Mouse (Mus musculus) liver, adult 2 months (tissue): ENCODE results near the gene Fgfr3. TPM values are rescaled to one million over a fixed set of nuclear protein-coding genes. Genes with fewer than 3 reads are reported as not detected.

Experiments used
- DNase-seq: peaks from one replicate; pipeline ENCODE4 v3.0.0-alpha.2; 2011; ENCODE audit warnings: low read depth, low spot score; ENCODE audit errors: extremely low read depth
- H3K27ac ChIP-seq: fragments of 200-500 bp; replicated peaks from 2 replicates; pipeline ENCODE4 v1.5.1; 2012; ENCODE audit warnings: low read depth, mild to moderate bottlenecking, control low read depth, inconsistent platforms, low read length; ENCODE audit not compliant: insufficient read depth
- H3K27me3 ChIP-seq: fragments of 200-500 bp; 2 replicates; pipeline ENCODE4 v1.6.1; 2012; ENCODE audit warnings: mild to moderate bottlenecking, moderate library complexity, low read length, inconsistent platforms; ENCODE audit not compliant: control insufficient read depth, insufficient read depth
- H3K36me3 ChIP-seq: fragments of 200-500 bp; 2 replicates; pipeline ENCODE4 v1.6.1; 2012; ENCODE audit warnings: low read length, inconsistent platforms; ENCODE audit not compliant: control insufficient read depth, insufficient read depth
- H3K4me1 ChIP-seq: fragments of 200-500 bp; 2 replicates; pipeline ENCODE4 v1.6.1; 2011; ENCODE audit warnings: low read length; ENCODE audit not compliant: control insufficient read depth, insufficient read depth
- H3K4me3 ChIP-seq: fragments of 200-500 bp; 2 replicates; pipeline ENCODE4 v1.5.1; 2011; ENCODE audit warnings: low read depth, mild to moderate bottlenecking, control low read depth, low read length, moderate library complexity; ENCODE audit not compliant: insufficient read depth
- H3K79me2 ChIP-seq: fragments of 200-500 bp; 2 replicates; pipeline ENCODE4 v1.6.1; 2012; ENCODE audit warnings: inconsistent platforms, mild to moderate bottlenecking, low read length, moderate library complexity; ENCODE audit not compliant: control insufficient read depth, insufficient read depth
- H3K9ac ChIP-seq: fragments of 200-500 bp; 2 replicates; pipeline ENCODE4 v1.6.1; 2012; ENCODE audit warnings: low read depth, mild to moderate bottlenecking, control low read depth, inconsistent platforms, low read length
- CTCF ChIP-seq: fragments of 200-500 bp; IDR thresholded peaks from 2 replicates; pipeline ENCODE4 v1.5.1; 2011; ENCODE audit warnings: low read depth, low read length, control low read depth
- POLR2A ChIP-seq: fragments of 200-500 bp; IDR thresholded peaks from 2 replicates; pipeline ENCODE4 v1.6.1; 2011; ENCODE audit warnings: low read length, control low read depth; ENCODE audit not compliant: insufficient read depth; ENCODE audit errors: extremely low read depth
- WGBS: fragments of 180-500 bp; shearing (Covaris S2); methylation state at CpG from one replicate; pipeline ENCODE4 v1.1.7; 2018; 5-methylcytosine and 5-hydroxymethylcytosine counted together
- polyA plus RNA-seq: library from polyadenylated mRNA; depleted of rRNA; stranded (reverse); fragments of >200 nt; gene quantifications from 2 replicates; pipeline ENCODE4 v1.2.3, GENCODE M21; 2012
- total RNA-seq: library from RNA; depleted of rRNA; stranded (reverse); fragments of >200 nt; gene quantifications from 2 replicates; pipeline ENCODE4 v1.2.3, GENCODE M21; 2014

Gene Fgfr3
- total and polyA plus RNA-seq, 2 experiments: 18.9 to 57.0 TPM

DNA sequence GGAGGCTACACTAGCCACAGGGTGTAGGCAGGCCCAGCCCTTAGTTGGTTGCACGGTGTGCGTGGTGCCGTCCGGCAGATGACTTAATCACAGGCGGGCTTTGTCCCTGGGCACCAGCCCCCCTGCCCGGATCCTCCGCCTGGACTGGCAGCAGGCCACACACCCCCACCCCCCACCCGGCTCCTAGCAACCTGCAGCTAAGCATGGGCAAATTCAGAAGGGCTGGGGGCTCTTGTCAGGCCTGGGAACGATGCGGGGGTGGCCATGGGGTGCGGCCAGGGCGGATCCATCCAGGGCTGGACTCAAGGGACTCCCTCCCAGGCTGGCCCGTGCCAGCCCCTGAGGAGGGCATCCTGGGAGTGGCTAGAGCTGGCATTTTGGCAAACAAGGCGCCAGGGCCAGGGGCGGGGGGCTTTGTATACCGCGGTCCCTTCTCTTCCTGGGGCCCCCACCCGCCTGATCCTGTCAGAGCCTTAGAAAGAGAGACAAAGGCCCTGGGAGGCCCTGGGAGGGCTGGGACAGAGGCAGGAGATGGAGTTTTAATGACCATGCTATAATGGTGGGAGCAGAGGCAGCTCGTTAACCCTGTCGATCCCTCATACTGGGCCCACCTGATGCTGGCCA is 32.1 kb upstream of the Fgfr3 start:
- TF ChIP-seq POLR2A: no peak
- no peak for TF ChIP-seq CTCF
- H3K36me3 ChIP-seq: no peaks in the 10 kb centered on the region
- no peaks in the 10 kb centered on the region for H3K79me2 ChIP-seq
- H3K27ac ChIP-seq: no peak overlapping the region
- no peaks in the 10 kb centered on the region for H3K27me3 ChIP-seq
- H3K9ac ChIP-seq: no peak overlapping the region
- no peak overlapping the region for H3K4me3 ChIP-seq
- 85% methylated on average over 20 of the region's 20 CpGs for WGBS
- DNase-seq: no peak
- no peaks in the 10 kb centered on the region; the same call in 1 of the 2 replicates for H3K4me1 ChIP-seq

GRCm38 (mm10) chr5:33689852-33690645 is 31.4 kb upstream of the Fgfr3 start:
- H3K9ac ChIP-seq: no peak overlapping the region
- H3K36me3 ChIP-seq: no peaks in the 10 kb centered on the region
- no peak for TF ChIP-seq POLR2A
- TF ChIP-seq CTCF: no peak
- no peak overlapping the region for H3K4me3 ChIP-seq
- no peak for DNase-seq
- no peak overlapping the region for H3K27ac ChIP-seq
- H3K79me2 ChIP-seq: no peaks in the 10 kb centered on the region
- H3K27me3 ChIP-seq: no peaks in the 10 kb centered on the region
- 87% methylated on average over 11 of the region's 11 CpGs for WGBS
- no peaks in the 10 kb centered on the region; the same call in 1 of the 2 replicates for H3K4me1 ChIP-seq

DNA sequence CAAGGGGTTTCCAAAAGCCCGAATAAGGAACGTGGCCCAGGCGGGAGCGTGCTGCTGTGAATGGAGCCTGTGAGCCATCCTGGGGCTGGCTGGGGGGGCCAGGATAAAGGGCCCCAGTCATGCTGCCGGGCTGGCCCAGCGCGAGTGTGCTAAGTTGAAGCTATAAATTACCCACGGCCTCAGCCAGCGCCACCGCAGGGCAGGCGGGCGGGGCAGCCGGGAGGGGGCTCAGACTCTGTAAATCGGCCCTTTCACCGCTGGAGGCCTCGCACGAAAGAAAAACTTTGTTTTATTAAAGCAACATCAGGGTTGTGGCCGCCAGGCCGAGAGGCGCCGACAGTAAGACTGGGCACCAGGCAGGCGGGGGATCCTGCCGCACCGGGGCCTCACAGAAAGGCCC is 29.1 kb upstream of the Fgfr3 start:
- no peaks in the 10 kb centered on the region; the same call in 1 of the 2 replicates for H3K4me1 ChIP-seq
- no peak overlapping the region for H3K27ac ChIP-seq
- TF ChIP-seq POLR2A (no peak), CTCF (no peak)
- 77% methylated on average over 24 of the region's 24 CpGs for WGBS
- H3K9ac ChIP-seq: no peak overlapping the region
- no peak overlapping the region for H3K4me3 ChIP-seq
- DNase-seq: no peak
- H3K79me2 ChIP-seq: no peaks in the 10 kb centered on the region
- no peaks in the 10 kb centered on the region for H3K27me3 ChIP-seq
- no peaks in the 10 kb centered on the region for H3K36me3 ChIP-seq

GRCm38 (mm10) chr5:33694461-33694847 is 27.0 kb upstream of the Fgfr3 start:
- WGBS: 80% methylated on average over 9 of the region's 9 CpGs
- DNase-seq: no peak
- Histone ChIP-seq H3K27me3 (no peaks in the 10 kb centered on the region), H3K27ac (no peak overlapping the region), H3K4me3 (no peak overlapping the region), H3K4me1 (no peaks in the 10 kb centered on the region; the same call in 1 of the 2 replicates), H3K36me3 (no peaks in the 10 kb centered on the region), H3K9ac (no peak overlapping the region), H3K79me2 (no peaks in the 10 kb centered on the region)
- no peak for TF ChIP-seq CTCF
- TF ChIP-seq POLR2A: no peak

GRCm38 (mm10) chr5:33694848-33695717 is 26.4 kb upstream of the Fgfr3 start:
- no peak for TF ChIP-seq CTCF
- no peaks in the 10 kb centered on the region for H3K36me3 ChIP-seq
- H3K4me3 ChIP-seq: peak overlapping the region; percentile 50
- no peak overlapping the region for H3K27ac ChIP-seq
- H3K79me2 ChIP-seq: no peaks in the 10 kb centered on the region
- 2% methylated on average over 68 of the region's 71 CpGs for WGBS
- H3K9ac ChIP-seq: peak overlapping the region; percentile 77
- no peaks in the 10 kb centered on the region; the same call in 1 of the 2 replicates for H3K4me1 ChIP-seq
- no peak for DNase-seq
- no peaks in the 10 kb centered on the region for H3K27me3 ChIP-seq
